25 mouse cellular contexts compared by ENCODE assay signal in genomic region chr5:28553543-28553942, GRCm38 (mm10).
DNase-seq lines count a peak whose midpoint lies in the region; ATAC-seq and TF ChIP-seq lines count a peak whose summit lies in the region.
"Had no signal": no experiment of that assay in that cellular context is flagged by ENCODE, and none has a peak within 500 bp of the region (broad histone marks: within the 10 kb centered on the region; RNA-seq: fewer than 3 reads in every experiment).

No protein-coding gene starts in this region.

- H3K27ac ChIP-seq in intestine, embryonic 15.5 days: no peak overlapping the region
- no peak overlapping the region for H3K27ac ChIP-seq in intestine, postnatal 0 days (ENCODE audit: low read depth, low read length)
- H3K27ac ChIP-seq: embryonic facial prominence, embryonic 13.5 days; embryonic facial prominence, embryonic 15.5 days; forebrain, embryonic 10.5 days; forebrain, embryonic 12.5 days had no signal

- TF ChIP-seq CTCF in intestine, postnatal 0 days (IDR thresholded peaks at IDR 0.05; ENCODE audit: low read depth): no peak

- DNase-seq in heart, adult 11 months: peak; percentile 76
- DNase-seq in heart, adult 18-20 months: no peak
- no peak for DNase-seq in Muller cell, postnatal 12 days (ENCODE audit: inconsistent ontology term)
- DNase-seq: adrenal gland, adult 2 months; adrenal gland, postnatal 10 days; adrenal gland, postnatal 25 days; B cell, adult 2 months; cerebellum, adult 11 months; cerebellum, adult 18-20 months; cerebellum, adult 8-10 months; cerebellum, adult 9-11 months; cerebellum, postnatal 14 days; cerebellum, postnatal 36 days; embryo, embryonic 11 days had no signal

- H3K4me1 ChIP-seq in intestine, embryonic 15.5 days (replicated peaks): no peaks in the 10 kb centered on the region
- H3K4me1 ChIP-seq in intestine, postnatal 0 days (replicated peaks; ENCODE audit: control insufficient read depth, insufficient read depth, low read length): no peaks in the 10 kb centered on the region
- H3K4me1 ChIP-seq: embryonic facial prominence, embryonic 13.5 days; embryonic facial prominence, embryonic 15.5 days; forebrain, embryonic 10.5 days; forebrain, embryonic 12.5 days had no signal

- H3K4me2 ChIP-seq in intestine, embryonic 15.5 days (replicated peaks): no peak overlapping the region
- no peak overlapping the region for H3K4me2 ChIP-seq in intestine, postnatal 0 days (replicated peaks; ENCODE audit: low read depth)
- H3K4me2 ChIP-seq: embryonic facial prominence, embryonic 13.5 days; embryonic facial prominence, embryonic 15.5 days; forebrain, embryonic 12.5 days had no signal

- no peak overlapping the region for H3K4me3 ChIP-seq in intestine, embryonic 15.5 days (replicated peaks)
- H3K4me3 ChIP-seq in intestine, postnatal 0 days (ENCODE audit: low read depth, low read length): no peak overlapping the region
- H3K4me3 ChIP-seq: embryonic facial prominence, embryonic 13.5 days; embryonic facial prominence, embryonic 15.5 days; erythroblast, embryonic 14.5 days; forebrain, embryonic 10.5 days; forebrain, embryonic 12.5 days had no signal

- H3K9me3 ChIP-seq in intestine, embryonic 15.5 days: no peaks in the 10 kb centered on the region
- no peaks in the 10 kb centered on the region for H3K9me3 ChIP-seq in intestine, postnatal 0 days (ENCODE audit: control insufficient read depth)
- H3K9me3 ChIP-seq: embryonic facial prominence, embryonic 13.5 days; embryonic facial prominence, embryonic 15.5 days; forebrain, embryonic 10.5 days; forebrain, embryonic 12.5 days; G1E had no signal

- peak; percentile 66 for ATAC-seq in intestine, embryonic 15.5 days
- peak; percentile 53 for ATAC-seq in intestine, postnatal 0 days
- ATAC-seq: CD4-positive, CD25-positive, alpha-beta regulatory T cell, adult 4 months; forebrain, embryonic 14.5 days; forebrain, embryonic 16.5 days had no signal

- H3K27me3 ChIP-seq in intestine, embryonic 15.5 days (replicated peaks): no peaks in the 10 kb centered on the region
- no peaks in the 10 kb centered on the region for H3K27me3 ChIP-seq in intestine, postnatal 0 days (replicated peaks; ENCODE audit: control insufficient read depth, insufficient read depth, low read length)
- H3K27me3 ChIP-seq: embryonic facial prominence, embryonic 13.5 days; embryonic facial prominence, embryonic 15.5 days; forebrain, embryonic 12.5 days had no signal

- no peak overlapping the region for H3K9ac ChIP-seq in intestine, embryonic 15.5 days
- no peak overlapping the region for H3K9ac ChIP-seq in intestine, postnatal 0 days (ENCODE audit: low read depth, low read length)
- H3K9ac ChIP-seq: embryonic facial prominence, embryonic 13.5 days; embryonic facial prominence, embryonic 15.5 days; forebrain, embryonic 12.5 days had no signal

- H3K36me3 ChIP-seq in intestine, embryonic 15.5 days: no peaks in the 10 kb centered on the region
- no peaks in the 10 kb centered on the region for H3K36me3 ChIP-seq in intestine, postnatal 0 days (ENCODE audit: control insufficient read depth, insufficient read depth)
- H3K36me3 ChIP-seq: embryonic facial prominence, embryonic 13.5 days; embryonic facial prominence, embryonic 15.5 days; forebrain, embryonic 10.5 days; forebrain, embryonic 12.5 days; G1E had no signal

- WGBS in intestine, embryonic 15.5 days: 85% methylated on average over 2 of the region's 2 CpGs
- 87% methylated on average over 2 of the region's 2 CpGs for WGBS in intestine, postnatal 0 days
